Mouse (Mus musculus) CH12.LX (cell line): ENCODE data around the gene Rbms1. TPM values are rescaled to one million over a fixed set of nuclear protein-coding genes. Genes with fewer than 3 reads are reported as not detected.
A peak's percentile ranks its signal among the peaks of the same experiment; 100 is the strongest.

Source experiments
- DNase-seq: peaks from one replicate; pipeline ENCODE4 v3.0.0-alpha.2; 2013; ENCODE audit errors: extremely low read depth
- H3K27ac ChIP-seq: 2 replicates; pipeline ENCODE4 v1.5.1; 2012; ENCODE audit warnings: low read depth, mild to moderate bottlenecking, control low read depth, moderate library complexity; ENCODE audit not compliant: insufficient read depth
- H3K27me3 ChIP-seq: replicated peaks from 2 replicates; pipeline ENCODE3; 2012; ENCODE audit warnings: inconsistent platforms
- H3K36me3 ChIP-seq, 2 experiments: replicated peaks in 1 of 2; 2 replicates each; pipeline versions ENCODE3 to v1.6.1; 2012; ENCODE audit warnings: inconsistent platforms in 1 of 2, low read length in 1 of 2, mild to moderate bottlenecking in 1 of 2, mixed read lengths in 1 of 2, moderate library complexity in 1 of 2; ENCODE audit not compliant: control insufficient read depth in 1 of 2, insufficient read depth in 1 of 2
- H3K4me1 ChIP-seq, 2 experiments: 2 replicates each; pipeline ENCODE4 v1.6.1; 2012; ENCODE audit warnings: inconsistent platforms in 1 of 2, moderate library complexity in 1 of 2; ENCODE audit not compliant: insufficient read depth in 2 of 2, control insufficient read depth in 1 of 2
- H3K4me2 ChIP-seq: 2 replicates; pipeline ENCODE4 v1.6.1; 2012; ENCODE audit warnings: low read depth, mild to moderate bottlenecking, control low read depth; ENCODE audit not compliant: poor library complexity, insufficient read depth, severe bottlenecking
- H3K4me3 ChIP-seq, 3 experiments: fragments of 150-350 bp in 1 of 3; sonication (generic) in 1 of 3; replicated peaks in 1 of 3; 2 replicates each; pipeline versions ENCODE3 to v1.5.1; 2011 to 2012; ENCODE audit warnings: low read depth in 2 of 3, low read length in 2 of 3, mild to moderate bottlenecking in 2 of 3, moderate library complexity in 2 of 3, control low read depth in 1 of 3, improper control_type of control experiment in 1 of 3, inconsistent platforms in 1 of 3, mixed read lengths in 1 of 3; ENCODE audit not compliant: poor library complexity in 1 of 3
- H3K79me2 ChIP-seq: replicated peaks from 2 replicates; pipeline ENCODE4 v1.6.1; 2012; ENCODE audit warnings: mild to moderate bottlenecking, moderate library complexity; ENCODE audit not compliant: control insufficient read depth, poor library complexity, insufficient read depth, severe bottlenecking; ENCODE audit errors: extremely low read depth
- H3K9ac ChIP-seq: 2 replicates; pipeline ENCODE4 v1.6.1; 2012; ENCODE audit warnings: low read depth, mild to moderate bottlenecking, control low read depth, moderate library complexity; ENCODE audit not compliant: insufficient read depth
- H3K9me3 ChIP-seq: replicated peaks from 2 replicates; pipeline ENCODE3; 2012; ENCODE audit warnings: low read length, inconsistent platforms, mixed read lengths
- CHD2 ChIP-seq: IDR thresholded peaks from 2 replicates; pipeline ENCODE4 v1.6.1; 2011; ENCODE audit warnings: low read length, improper control_type of control experiment
- CTCF ChIP-seq, 2 experiments: IDR thresholded peaks in 1 of 2; conservative IDR thresholded peaks in 1 of 2; 2 replicates each; pipeline ENCODE4 v1.5.1; 2011 to 2012; ENCODE audit warnings: low read depth in 2 of 2, low read length in 2 of 2, improper control_type of control experiment in 1 of 2, inconsistent platforms in 1 of 2, mild to moderate bottlenecking in 1 of 2, moderate library complexity in 1 of 2
- EP300 ChIP-seq: IDR thresholded peaks from 2 replicates; pipeline ENCODE4 v1.6.1; 2011; ENCODE audit warnings: low read length, improper control_type of control experiment
- GABPA ChIP-seq: IDR thresholded peaks from 2 replicates; pipeline ENCODE4 v1.6.1; 2012; ENCODE audit warnings: low read depth, low read length, improper control_type of control experiment, inconsistent platforms; ENCODE audit not compliant: insufficient replicate concordance
- IRF4 ChIP-seq: IDR thresholded peaks from 2 replicates; pipeline ENCODE4 v1.6.1; 2014; ENCODE audit warnings: low read depth, mild to moderate bottlenecking, inconsistent platforms, low read length, improper control_type of control experiment
- MAZ ChIP-seq: IDR thresholded peaks from 2 replicates; pipeline ENCODE4 v1.6.1; 2012; ENCODE audit warnings: low read depth, mild to moderate bottlenecking, inconsistent platforms, low read length, improper control_type of control experiment, moderate library complexity
- PAX5 ChIP-seq: IDR thresholded peaks from 2 replicates; pipeline ENCODE4 v1.6.1; 2012; ENCODE audit warnings: low read length, inconsistent platforms, mixed read lengths
- POLR2A ChIP-seq: IDR thresholded peaks from 2 replicates; pipeline ENCODE4 v1.6.1; 2011; ENCODE audit warnings: low read depth, mild to moderate bottlenecking, improper control_type of control experiment, low read length
- RAD21 ChIP-seq: IDR thresholded peaks from 2 replicates; pipeline ENCODE4 v1.6.1; 2011; ENCODE audit warnings: low read depth, mild to moderate bottlenecking, low read length, improper control_type of control experiment, moderate library complexity
- RCOR1 ChIP-seq: conservative IDR thresholded peaks from 2 replicates; pipeline ENCODE4 v1.6.1; 2012; ENCODE audit warnings: low read depth, mild to moderate bottlenecking, inconsistent platforms, low read length, improper control_type of control experiment
- SMC3 ChIP-seq: IDR thresholded peaks from 2 replicates; pipeline ENCODE4 v1.6.1; 2011; ENCODE audit warnings: low read depth, low read length, improper control_type of control experiment
- TCF12 ChIP-seq: IDR thresholded peaks from 2 replicates; pipeline ENCODE4 v1.6.1; 2014; ENCODE audit warnings: low read depth, mild to moderate bottlenecking, inconsistent platforms, low read length, improper control_type of control experiment
- UBTF ChIP-seq: IDR thresholded peaks from 2 replicates; pipeline ENCODE4 v1.6.1; 2012; ENCODE audit warnings: low read depth, mild to moderate bottlenecking, inconsistent platforms, low read length, improper control_type of control experiment, moderate library complexity
- USF2 ChIP-seq: conservative IDR thresholded peaks from 2 replicates; pipeline ENCODE4 v1.6.1; 2011; ENCODE audit warnings: low read depth, low read length, improper control_type of control experiment
- ZMIZ1 ChIP-seq: IDR thresholded peaks from 2 replicates; pipeline ENCODE4 v1.6.1; 2012; ENCODE audit warnings: low read depth, mild to moderate bottlenecking, inconsistent platforms, low read length, improper control_type of control experiment
- ZNF384 ChIP-seq: IDR thresholded peaks from 2 replicates; pipeline ENCODE4 v1.6.1; 2012; ENCODE audit warnings: low read depth, low read length, improper control_type of control experiment, inconsistent platforms
- dilution Hi-C: fragments of 300-500 bp; cut with MboI; formaldehyde crosslinking; loops from 2 replicates; pipeline ENCODE4 v1.14.3; 2020; ENCODE audit warnings: low sequenced_read_pairs; ENCODE audit not compliant: extremely low pct_unique_long_range_greater_than_20kb, extremely low pct_ligation_motif_present
- in situ Hi-C: fragments of 300-500 bp; cut with MboI; formaldehyde crosslinking; loops from 3 replicates; pipeline ENCODE4 v1.14.3; 2019; ENCODE audit warnings: low sequenced_read_pairs, low pct_ligation_motif_present, low pct_unique_long_range_greater_than_20kb, mixed read lengths
- polyA plus RNA-seq: library from polyadenylated mRNA; unstranded; fragments of >175 nt; gene quantifications from 2 replicates; pipeline ENCODE4 v1.2.1, GENCODE M21; 2012; ENCODE audit warnings: low read depth; ENCODE audit not compliant: insufficient read length
- total RNA-seq, 2 experiments: library from RNA; depleted of rRNA; stranded (reverse); fragments of 300-350 nt in 1 of 2; fragments of >200 nt in 1 of 2; gene quantifications; 2 replicates each; pipeline ENCODE4 v1.2.3; 2012 to 2014

Rbms1 gene
- total and polyA plus RNA-seq, 3 experiments, result 10.6 to 33.9 (median 12.6) TPM

- in situ Hi-C loops, result loop anchor here (25.0 kb wide), 1 partner anchor 554 kb away; no protein-coding TSS in a partner anchor
- Histone ChIP-seq H3K4me1 (peaks cover 3 to 11% of the 10 kb centered on the region in 2 experiments; a peak in 3 of 4 replicates), H3K27me3 (no peaks in the 10 kb centered on the region), H3K4me3 (no peak overlapping the region), H3K9me3 (no peaks in the 10 kb centered on the region), H3K9ac (no peak overlapping the region), H3K36me3 (no peaks in the 10 kb centered on the region), H3K79me2 (no peaks in the 10 kb centered on the region), H3K4me2 (no peak overlapping the region), H3K27ac (no peak overlapping the region)
- dilution Hi-C loops, result no loop called here
- TF ChIP-seq CHD2 (no peak), UBTF (no peak), RAD21 (no peak)
- no peak for DNase-seq
These were observed 54.4 kb downstream of the Rbms1 start for GRCm38 (mm10) chr2:60908551-60908950.

- dilution Hi-C loops (no loop called here), in situ Hi-C loops (loop anchor here (25.0 kb wide), 1 partner anchor 554 kb away; no protein-coding TSS in a partner anchor)
- no peak overlapping the region for H3K27ac ChIP-seq
- no peaks in the 10 kb centered on the region for H3K79me2 ChIP-seq
- no peak for DNase-seq
- H3K27me3 ChIP-seq, result no peaks in the 10 kb centered on the region
- no peak overlapping the region for H3K9ac ChIP-seq
- H3K36me3 ChIP-seq, result no peaks in the 10 kb centered on the region
- H3K4me3 ChIP-seq, result no peak overlapping the region
- H3K4me1 ChIP-seq, result peaks cover 4 to 16% of the 10 kb centered on the region in 2 experiments; a peak in 3 of 4 replicates
- no peak for TF ChIP-seq SMC3
- no peak for TF ChIP-seq USF2
- no peak for TF ChIP-seq POLR2A
- TF ChIP-seq IRF4, result no peak
- no peak for TF ChIP-seq CHD2
- no peak for TF ChIP-seq GABPA
- no peak for TF ChIP-seq EP300
- TF ChIP-seq PAX5, result no peak
- no peak for TF ChIP-seq ZNF384
- TF ChIP-seq ZMIZ1, result no peak
- TF ChIP-seq RAD21, result no peak
- no peak for TF ChIP-seq TCF12
- TF ChIP-seq UBTF, result no peak
- H3K9me3 ChIP-seq, result no peaks in the 10 kb centered on the region
- H3K4me2 ChIP-seq, result no peak overlapping the region
These were observed 54.9 kb downstream of the Rbms1 start for GRCm38 (mm10) chr2:60908116-60908515.

GRCm38 (mm10) chr2:60905283-60905682 is 57.7 kb downstream of the Rbms1 start:
- DNase-seq, result peak; percentile 29
- dilution Hi-C loops (no loop called here), in situ Hi-C loops (loop anchor here (25.0 kb wide), 1 partner anchor 557 kb away; no protein-coding TSS in a partner anchor)
- H3K27ac ChIP-seq, result no peak overlapping the region
- no peak overlapping the region for H3K4me3 ChIP-seq
- TF ChIP-seq GABPA (no peak), MAZ (no peak), CTCF (conservative IDR thresholded peaks at IDR 0.05 in 1 of 2, IDR thresholded peaks at IDR 0.05 in 1 of 2; ENCODE audit: low read depth in 2 of 2, low read length in 2 of 2) (peak in 1 of 2 experiments; percentile 62; a peak in 3 of 4 replicates), RAD21 (peak; percentile 59), SMC3 (peak; percentile 46), ZNF384 (peak; percentile 98), RCOR1 (no peak)
- H3K79me2 ChIP-seq, result no peaks in the 10 kb centered on the region
- peaks cover 7 to 25% of the 10 kb centered on the region in 2 experiments; a peak in 3 of 4 replicates for H3K4me1 ChIP-seq
- no peaks in the 10 kb centered on the region for H3K27me3 ChIP-seq
- no peaks in the 10 kb centered on the region for H3K36me3 ChIP-seq
- H3K9ac ChIP-seq, result no peak overlapping the region
- no peaks in the 10 kb centered on the region for H3K9me3 ChIP-seq
- no peak overlapping the region for H3K4me2 ChIP-seq
